Mouse (Mus musculus) forebrain, postnatal 0 days (tissue): ENCODE measurements around the gene Serpine1. TPM values are rescaled to one million over a fixed set of nuclear protein-coding genes. Genes with fewer than 3 reads are reported as not detected.

Experiments used
- ATAC-seq: fragments of 200-750 bp; cut with Nextera tagmentation; 2 replicates; pipeline ENCODE4 v1.8.0; 2017; ENCODE audit warnings: mild to moderate bottlenecking, moderate library complexity
- DNase-seq: peaks from one replicate; pipeline ENCODE4 v3.0.0-alpha.2; 2015
- H3K27ac ChIP-seq: fragments of 300-500 bp; sonication (generic); 2 replicates; pipeline ENCODE4 v1.5.1; 2014; ENCODE audit warnings: low read depth, mild to moderate bottlenecking, antibody characterized with exemption, low read length, moderate library complexity, mixed read lengths
- H3K27me3 ChIP-seq: fragments of 300-500 bp; sonication (generic); 2 replicates; pipeline ENCODE4 v1.6.1; 2014; ENCODE audit warnings: mild to moderate bottlenecking, low read length, mixed read lengths; ENCODE audit not compliant: insufficient read depth
- H3K36me3 ChIP-seq: fragments of 300-500 bp; sonication (generic); 2 replicates; pipeline ENCODE4 v1.6.1; 2014; ENCODE audit warnings: mild to moderate bottlenecking, moderate library complexity; ENCODE audit not compliant: insufficient read depth
- H3K4me1 ChIP-seq: fragments of 300-500 bp; sonication (generic); 2 replicates; pipeline ENCODE4 v1.6.1; 2014; ENCODE audit warnings: antibody characterized with exemption; ENCODE audit not compliant: insufficient read depth
- H3K4me2 ChIP-seq: fragments of 300-500 bp; sonication (generic); 2 replicates; pipeline ENCODE4 v1.6.1; 2014; ENCODE audit warnings: low read depth, mild to moderate bottlenecking, moderate library complexity
- H3K4me3 ChIP-seq: fragments of 300-500 bp; sonication (generic); 2 replicates; pipeline ENCODE4 v1.5.1; 2014; ENCODE audit warnings: low read depth, low read length, mixed read lengths
- H3K9ac ChIP-seq: fragments of 300-500 bp; sonication (generic); 2 replicates; pipeline ENCODE4 v1.6.1; 2014; ENCODE audit warnings: mild to moderate bottlenecking
- H3K9me3 ChIP-seq: fragments of 300-500 bp; sonication (generic); 2 replicates; pipeline ENCODE4 v1.6.1; 2016; ENCODE audit warnings: low read length
- CTCF ChIP-seq: sonication (generic); IDR thresholded peaks from 2 replicates; pipeline ENCODE4 v1.5.1; 2016; ENCODE audit warnings: antibody characterized with exemption, control low read depth, low read depth
- WGBS: fragments of 180-500 bp; shearing (Covaris S2); extraction: QIAGEN DNeasy Blood & Tissue Kit; methylation state at CpG from one replicate; pipeline ENCODE4 v1.1.7; 2014; 5-methylcytosine and 5-hydroxymethylcytosine counted together
- polyA plus RNA-seq: library from polyadenylated mRNA; unstranded; fragments of >200 nt; fragmentation: Nextera tagmentation; extraction: Ambion mirVana; gene quantifications from 2 replicates; pipeline ENCODE4 v1.2.1, GENCODE M21; 2015
- total RNA-seq: library from RNA; depleted of rRNA; stranded (reverse); fragments of >200 nt; gene quantifications from 2 replicates; pipeline ENCODE4 v1.2.3, GENCODE M21; 2014

The Serpine1 gene
- total and polyA plus RNA-seq, 2 experiments from 2014 or later = 0.28 to 3.1 TPM

DNA sequence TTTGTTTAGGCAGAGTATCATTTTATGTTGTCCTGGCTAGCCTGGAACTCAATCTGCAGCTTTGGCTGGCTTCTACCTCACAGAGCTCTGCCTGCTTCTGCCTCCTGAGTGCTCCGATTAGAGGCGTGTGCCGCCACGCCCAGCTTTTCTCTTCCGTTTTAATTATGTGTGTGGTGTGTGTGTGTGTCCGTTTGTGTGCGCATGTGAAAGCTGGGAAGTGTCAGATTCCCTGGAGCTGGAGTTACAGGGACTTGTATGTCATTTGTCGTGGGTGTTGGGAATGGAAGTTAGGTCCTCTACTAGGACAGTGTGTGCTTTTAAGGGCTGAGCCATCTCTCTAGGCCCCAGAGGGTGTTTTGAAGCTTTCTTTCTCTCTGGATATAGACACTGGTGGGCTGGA, 1.1 kb upstream of the Serpine1 start:
- no peaks in the 10 kb centered on the region for H3K27me3 ChIP-seq
- no peak overlapping the region for H3K27ac ChIP-seq
- H3K4me3 ChIP-seq = no peak overlapping the region
- H3K9me3 ChIP-seq = no peaks in the 10 kb centered on the region
- TF ChIP-seq CTCF = no peak
- H3K4me2 ChIP-seq = no peak overlapping the region
- no peaks in the 10 kb centered on the region for H3K36me3 ChIP-seq
- ATAC-seq (no peak), DNase-seq (no peak)
- WGBS = 96% methylated on average over 8 of the region's 8 CpGs
- no peaks in the 10 kb centered on the region; the same call in 1 of the 2 replicates for H3K4me1 ChIP-seq
- no peak overlapping the region for H3K9ac ChIP-seq

DNA sequence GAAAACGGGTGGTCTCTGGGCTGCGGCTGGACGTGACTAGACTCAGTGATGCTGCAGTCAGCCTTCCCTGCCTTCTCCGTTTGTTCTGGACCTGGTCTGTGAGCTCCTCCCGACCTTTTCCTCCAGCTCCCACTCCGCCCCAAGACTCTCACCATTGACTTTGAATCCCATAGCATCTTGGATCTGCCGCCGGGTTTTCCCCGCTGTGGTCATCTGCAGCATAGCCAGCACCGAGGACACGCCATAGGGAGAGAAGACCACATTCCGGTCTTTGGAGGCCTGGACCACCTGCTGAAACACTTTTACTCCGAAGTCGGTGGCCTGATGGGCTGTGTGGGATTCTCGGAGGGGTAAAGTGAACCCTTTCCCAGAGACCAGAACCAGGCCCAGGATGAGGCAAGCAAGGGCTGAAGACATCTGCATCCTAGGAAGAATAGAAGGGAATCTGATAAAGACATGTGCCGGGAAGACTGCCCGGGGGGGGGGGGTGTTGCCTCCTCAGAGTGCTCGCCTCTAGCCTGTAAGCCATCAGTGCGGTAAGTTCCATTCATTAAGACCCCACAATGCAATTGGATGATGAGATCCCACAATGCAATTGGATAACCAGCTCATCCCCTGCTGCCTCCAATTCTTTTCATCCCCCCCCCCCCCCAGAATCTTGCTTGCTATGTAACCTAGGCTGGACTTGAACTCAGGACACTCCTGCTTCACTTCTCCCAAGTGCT, 1.0 kb downstream of the Serpine1 start:
- Histone ChIP-seq H3K27ac (no peak overlapping the region), H3K9me3 (no peaks in the 10 kb centered on the region), H3K9ac (no peak overlapping the region), H3K4me2 (no peak overlapping the region), H3K36me3 (no peaks in the 10 kb centered on the region), H3K4me3 (no peak overlapping the region), H3K4me1 (no peaks in the 10 kb centered on the region; the same call in 1 of the 2 replicates), H3K27me3 (no peaks in the 10 kb centered on the region)
- DNase-seq = no peak
- no peak for TF ChIP-seq CTCF
- WGBS = 84% methylated on average over 19 of the region's 19 CpGs
- ATAC-seq = no peak

DNA sequence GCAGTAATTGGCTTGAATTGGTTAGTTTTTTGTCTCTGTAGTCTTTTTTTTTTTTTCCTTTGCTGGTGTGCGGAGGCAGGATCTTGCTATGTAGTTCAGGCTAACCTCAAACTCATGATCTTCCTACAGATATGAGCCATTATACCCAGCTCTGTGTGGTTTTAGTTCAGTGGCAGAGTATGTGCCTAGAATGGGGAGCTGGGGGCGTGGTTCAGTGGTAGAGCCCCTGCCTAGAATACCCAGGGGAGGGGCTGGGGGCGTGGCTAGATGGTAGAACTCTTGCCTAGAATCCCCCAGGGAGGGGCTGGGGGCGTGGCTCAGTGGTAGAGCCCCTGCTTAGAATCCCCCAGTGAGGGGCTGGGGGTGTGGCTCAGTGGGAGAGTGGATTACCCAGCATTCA, 3.4 kb downstream of the Serpine1 start:
- no peaks in the 10 kb centered on the region for H3K27me3 ChIP-seq
- no peak overlapping the region for H3K4me2 ChIP-seq
- WGBS = 71% methylated on average over 4 of the region's 4 CpGs
- no peaks in the 10 kb centered on the region for H3K9me3 ChIP-seq
- DNase-seq (no peak), ATAC-seq (no peak)
- H3K36me3 ChIP-seq = no peaks in the 10 kb centered on the region
- no peak overlapping the region for H3K4me3 ChIP-seq
- no peak overlapping the region for H3K27ac ChIP-seq
- H3K9ac ChIP-seq = no peak overlapping the region
- no peaks in the 10 kb centered on the region; the same call in 1 of the 2 replicates for H3K4me1 ChIP-seq
- no peak for TF ChIP-seq CTCF

DNA sequence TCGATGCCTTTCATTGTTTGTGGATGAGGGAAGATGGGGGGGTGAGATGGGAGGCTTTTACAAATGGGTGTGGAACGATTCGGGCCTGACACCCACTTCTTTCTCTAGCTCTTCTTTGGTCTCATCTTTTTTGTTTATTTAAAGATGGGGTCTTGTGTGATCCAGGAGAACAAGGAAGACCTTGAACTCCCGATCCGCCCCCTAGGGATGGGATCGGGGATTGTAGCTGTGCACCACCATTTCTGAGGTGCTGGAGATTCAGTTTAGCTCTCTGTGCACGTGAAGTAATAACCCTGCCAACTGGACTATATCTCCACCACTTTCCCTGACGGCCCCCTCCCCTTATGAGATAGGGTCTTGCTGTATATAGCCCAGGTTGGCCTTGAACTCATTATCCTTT, 6.1 kb downstream of the Serpine1 start:
- 72% methylated on average over 8 of the region's 8 CpGs for WGBS
- Histone ChIP-seq H3K27ac (no peak overlapping the region), H3K27me3 (no peaks in the 10 kb centered on the region), H3K4me2 (no peak overlapping the region), H3K4me1 (no peaks in the 10 kb centered on the region), H3K36me3 (no peaks in the 10 kb centered on the region), H3K4me3 (no peak overlapping the region), H3K9ac (no peak overlapping the region), H3K9me3 (no peaks in the 10 kb centered on the region)
- DNase-seq (no peak), ATAC-seq (no peak)
- TF ChIP-seq CTCF = no peak

DNA sequence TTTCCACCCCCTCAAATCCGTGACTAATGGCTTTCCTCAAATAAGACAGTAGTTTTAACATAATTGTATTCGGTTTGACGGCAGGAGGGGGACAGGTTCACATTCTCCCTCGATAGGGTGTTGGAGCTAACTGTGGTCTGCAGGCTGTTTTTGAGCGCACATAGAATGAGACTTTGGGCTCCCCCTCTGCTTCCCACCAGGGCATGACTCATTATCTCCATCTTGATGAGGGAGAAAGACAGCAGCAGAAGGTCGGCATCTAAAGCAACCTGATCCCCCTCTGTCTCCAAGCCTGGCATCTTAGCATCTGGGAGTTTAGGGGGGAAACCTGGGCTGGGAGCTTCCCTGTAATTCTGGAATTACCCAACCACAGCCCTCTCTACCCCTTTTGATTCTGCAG, 6.6 kb downstream of the Serpine1 start:
- TF ChIP-seq CTCF = no peak
- Histone ChIP-seq H3K4me2 (no peak overlapping the region), H3K27me3 (no peaks in the 10 kb centered on the region), H3K9me3 (no peaks in the 10 kb centered on the region), H3K27ac (no peak overlapping the region), H3K4me3 (no peak overlapping the region), H3K36me3 (no peaks in the 10 kb centered on the region), H3K9ac (no peak overlapping the region), H3K4me1 (no peaks in the 10 kb centered on the region)
- WGBS = 67% methylated on average over 6 of the region's 6 CpGs
- ATAC-seq (no peak), DNase-seq (no peak)

DNA sequence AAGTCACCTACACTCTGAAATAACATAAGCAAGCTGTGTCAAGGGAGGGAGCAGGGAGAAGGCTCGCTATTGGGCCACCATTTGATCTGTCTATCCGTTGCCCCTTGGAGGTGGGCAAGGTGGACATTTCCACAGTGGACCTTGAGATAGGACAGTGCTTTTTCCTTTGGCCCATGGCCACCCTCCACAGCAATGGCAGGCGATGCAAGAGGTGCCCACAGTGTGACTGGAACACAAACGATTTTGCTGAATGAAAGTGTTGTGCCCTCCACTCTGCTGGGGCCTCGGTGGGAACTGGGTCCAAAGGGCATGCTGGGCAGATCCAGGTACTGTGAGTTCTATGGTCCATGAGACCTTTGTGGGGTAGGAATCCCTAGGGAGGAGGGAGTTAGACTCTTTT, 9.5 kb downstream of the Serpine1 start:
- no peak for ATAC-seq

DNA sequence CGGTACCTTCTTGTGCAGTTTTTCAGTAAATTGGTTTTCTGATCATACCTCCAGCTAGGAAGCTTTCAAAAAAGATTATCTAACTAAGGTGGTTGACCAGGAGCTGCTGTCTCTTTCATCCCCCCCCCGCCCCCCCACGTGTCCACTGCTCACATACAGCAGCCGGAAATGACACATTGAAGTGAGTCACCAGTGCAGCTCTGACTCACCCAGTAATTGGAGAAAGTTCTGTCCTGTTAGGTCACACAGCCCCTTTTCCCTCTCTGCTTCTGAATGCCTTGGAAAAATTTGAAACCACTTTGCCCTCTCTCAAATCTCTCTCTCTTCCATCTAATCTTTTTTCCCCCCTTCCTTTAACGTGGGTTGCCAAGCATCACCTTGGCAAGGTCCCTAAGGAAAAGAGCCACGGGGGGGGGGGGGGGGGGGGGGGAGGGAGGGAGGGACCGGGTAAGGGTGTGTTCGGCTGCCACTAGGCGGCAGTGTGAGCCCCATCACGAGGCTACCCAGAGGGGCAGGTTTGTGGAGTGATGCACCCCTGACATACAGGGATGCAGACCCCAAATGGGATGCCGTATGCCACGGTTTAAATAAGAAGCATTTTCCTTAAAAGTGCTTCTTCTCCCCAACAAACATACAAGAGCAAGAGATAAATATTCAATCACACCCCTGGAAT, 10.1 kb downstream of the Serpine1 start:
- peak; percentile 41; the same call in 1 of the 2 replicates for TF ChIP-seq CTCF
- WGBS = 25% methylated on average over 11 of the region's 12 CpGs
- Histone ChIP-seq H3K4me3 (no peak overlapping the region), H3K36me3 (no peaks in the 10 kb centered on the region), H3K27ac (no peak overlapping the region), H3K9ac (no peak overlapping the region), H3K4me2 (no peak overlapping the region), H3K9me3 (no peaks in the 10 kb centered on the region), H3K27me3 (no peaks in the 10 kb centered on the region), H3K4me1 (no peaks in the 10 kb centered on the region)
- ATAC-seq (no peak), DNase-seq (no peak)

More for the DNA sequence above, 9.5 kb downstream of the Serpine1 start:
- H3K27ac ChIP-seq = no peak overlapping the region
- 90% methylated on average over 5 of the region's 5 CpGs for WGBS
- H3K9me3 ChIP-seq = no peaks in the 10 kb centered on the region
- no peaks in the 10 kb centered on the region for H3K27me3 ChIP-seq
- no peak overlapping the region for H3K4me2 ChIP-seq
- no peaks in the 10 kb centered on the region for H3K4me1 ChIP-seq
- no peak overlapping the region for H3K4me3 ChIP-seq
- no peak overlapping the region for H3K9ac ChIP-seq
- H3K36me3 ChIP-seq = no peaks in the 10 kb centered on the region
- no peak for DNase-seq
- no peak for TF ChIP-seq CTCF
